Mouse (Mus musculus): ENCODE measurements at regions not wholly inside any gene's neighbourhood (a gene's known extent, or its start where the extent isn't known, plus 50 kb on each side); places are given as distances from the start of the nearest gene placed in this dataset.

DNA sequence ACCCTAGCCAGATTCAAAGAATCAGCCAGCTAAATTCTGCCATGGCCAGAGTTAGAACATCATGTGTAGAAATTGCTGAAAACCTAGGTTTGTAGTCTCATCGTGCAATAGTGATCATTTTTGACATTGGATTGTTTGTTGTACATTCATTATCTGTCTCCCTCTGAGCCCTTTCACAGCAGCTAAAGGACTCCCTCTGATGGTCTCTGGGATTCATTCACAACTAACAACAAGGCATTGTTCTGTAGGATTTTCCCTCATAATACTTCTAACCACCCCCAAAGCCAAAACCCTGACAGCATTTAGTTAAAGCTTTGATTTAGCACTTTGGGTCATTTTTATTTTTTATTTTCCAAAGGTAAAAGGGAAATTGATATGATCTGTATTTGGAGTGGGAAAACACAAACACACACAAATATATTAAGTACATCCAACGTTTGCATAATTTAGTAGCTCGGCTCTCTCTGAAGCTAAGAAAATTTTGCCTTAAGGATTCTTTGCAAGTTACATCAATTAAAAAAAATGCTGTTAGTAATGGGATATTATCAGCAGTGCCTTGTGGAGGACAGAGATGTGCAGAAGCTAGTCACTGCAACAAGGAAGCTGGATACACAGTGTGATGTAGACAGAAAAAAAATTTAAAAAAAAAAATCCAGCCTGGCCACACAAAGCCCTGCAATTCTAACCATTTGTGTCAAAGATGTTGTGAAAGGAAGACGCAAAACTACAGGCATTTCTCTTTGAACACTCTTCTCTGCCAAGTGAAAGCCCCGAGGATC, 425.9 kb downstream of the Smarca1 start:
- TF ChIP-seq POLR2A (IDR thresholded peaks at IDR 0.05; ENCODE audit: borderline replicate concordance, extremely low read depth, low read depth, low read length), result no peak
- TF ChIP-seq CTCF (IDR thresholded peaks at IDR 0.05; ENCODE audit: insufficient read depth, low read length), result no peak
